Mouse (Mus musculus) kidney, postnatal 0 days (tissue): Measurements from ENCODE around the gene Gm9747. TPM values are rescaled to one million over a fixed set of nuclear protein-coding genes. Genes with fewer than 3 reads are reported as not detected.

Source experiments
- ATAC-seq: fragments of 200-750 bp; cut with Nextera tagmentation; replicated peaks from 2 replicates; pipeline ENCODE4 v1.8.0; 2017; ENCODE audit warnings: low read depth, moderate number of reproducible peaks, moderate TSS enrichment, moderate library complexity; ENCODE audit not compliant: low FRiP score
- DNase-seq: peaks from one replicate; pipeline ENCODE4 v3.0.0-alpha.2; 2016; ENCODE audit warnings: low spot score
- H3K27ac ChIP-seq: fragments of 300-500 bp; sonication (generic); 2 replicates; pipeline ENCODE4 v1.5.1; 2014; ENCODE audit warnings: mild to moderate bottlenecking
- H3K27me3 ChIP-seq: fragments of 300-500 bp; sonication (generic); 2 replicates; pipeline ENCODE4 v1.6.1; 2014; ENCODE audit warnings: low read length, mixed read lengths; ENCODE audit not compliant: insufficient read depth
- H3K36me3 ChIP-seq: fragments of 300-500 bp; sonication (generic); 2 replicates; pipeline ENCODE4 v1.6.1; 2014; ENCODE audit warnings: low read length, mixed read lengths; ENCODE audit not compliant: insufficient read depth
- H3K4me1 ChIP-seq: fragments of 300-500 bp; sonication (generic); replicated peaks from 2 replicates; pipeline ENCODE4 v1.6.1; 2014; ENCODE audit warnings: antibody characterized with exemption, low read length, mixed read lengths; ENCODE audit not compliant: insufficient read depth
- H3K4me2 ChIP-seq: fragments of 300-500 bp; sonication (generic); 2 replicates; pipeline ENCODE4 v1.6.1; 2014; ENCODE audit warnings: mild to moderate bottlenecking, low read length, moderate library complexity, mixed read lengths
- H3K4me3 ChIP-seq: fragments of 300-500 bp; sonication (generic); replicated peaks from 2 replicates; pipeline ENCODE4 v1.5.1; 2014; ENCODE audit warnings: low read depth, low read length
- H3K9ac ChIP-seq: fragments of 300-500 bp; sonication (generic); 2 replicates; pipeline ENCODE4 v1.6.1; 2014; ENCODE audit warnings: low read depth, low read length
- H3K9me3 ChIP-seq: fragments of 300-500 bp; sonication (generic); replicated peaks from 2 replicates; pipeline ENCODE4 v1.6.1; 2016; ENCODE audit warnings: low read length, inconsistent platforms, mixed read lengths
- CTCF ChIP-seq: IDR thresholded peaks from 2 replicates; pipeline ENCODE4 v1.5.1; 2016; ENCODE audit warnings: antibody characterized with exemption, low read depth, mild to moderate bottlenecking, moderate library complexity
- WGBS: fragments of 180-500 bp; shearing (Covaris S2); extraction: QIAGEN DNeasy Blood & Tissue Kit; methylation state at CpG from one replicate; pipeline ENCODE4 v1.1.7; 2014; 5-methylcytosine and 5-hydroxymethylcytosine counted together
- polyA plus RNA-seq: library from polyadenylated mRNA; unstranded; fragments of >200 nt; fragmentation: Nextera tagmentation; extraction: Ambion mirVana; gene quantifications from 2 replicates; pipeline ENCODE4 v1.2.1, GENCODE M21; 2015

Gm9747 gene
- 10.8 and 11.1 TPM in 2 replicates for polyA plus RNA-seq

DNA sequence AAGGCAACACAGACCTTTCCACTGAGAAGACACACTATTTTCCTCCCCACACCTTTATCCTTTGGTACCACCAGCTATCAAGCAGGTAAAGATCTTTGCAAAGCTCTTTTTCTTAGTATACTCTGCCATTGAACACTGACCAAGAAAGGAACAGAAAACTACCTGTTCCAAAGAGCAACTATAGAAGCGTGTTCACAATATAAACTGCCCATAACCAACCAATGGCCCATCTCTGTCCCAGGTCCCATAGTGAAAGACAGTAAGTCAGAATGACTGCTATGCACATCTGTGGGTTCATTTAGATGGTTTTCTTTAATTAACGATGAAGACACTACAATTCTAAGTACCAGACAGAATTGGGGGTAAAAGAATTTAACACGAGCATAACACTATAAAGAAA, at the start of gene Gm9747:
TSS of gene Gm9747 (plus strand) at position 301 of the 400 bp plus-strand sequence.
- Histone ChIP-seq H3K4me1 (no peaks in the 10 kb centered on the region), H3K9me3 (no peaks in the 10 kb centered on the region), H3K27me3 (no peaks in the 10 kb centered on the region), H3K4me2 (no peak within 1 kb of the TSS), H3K27ac (no peak within 1 kb of the TSS), H3K36me3 (peaks cover 4% of the 10 kb centered on the region; the same call in 1 of the 2 replicates), H3K9ac (no peak within 1 kb of the TSS), H3K4me3 (no peak within 1 kb of the TSS)
- ATAC-seq (no peak), DNase-seq (no peak)
- TF ChIP-seq CTCF: no peak
- 96% methylated on average over 3 of the region's 3 CpGs for WGBS

DNA sequence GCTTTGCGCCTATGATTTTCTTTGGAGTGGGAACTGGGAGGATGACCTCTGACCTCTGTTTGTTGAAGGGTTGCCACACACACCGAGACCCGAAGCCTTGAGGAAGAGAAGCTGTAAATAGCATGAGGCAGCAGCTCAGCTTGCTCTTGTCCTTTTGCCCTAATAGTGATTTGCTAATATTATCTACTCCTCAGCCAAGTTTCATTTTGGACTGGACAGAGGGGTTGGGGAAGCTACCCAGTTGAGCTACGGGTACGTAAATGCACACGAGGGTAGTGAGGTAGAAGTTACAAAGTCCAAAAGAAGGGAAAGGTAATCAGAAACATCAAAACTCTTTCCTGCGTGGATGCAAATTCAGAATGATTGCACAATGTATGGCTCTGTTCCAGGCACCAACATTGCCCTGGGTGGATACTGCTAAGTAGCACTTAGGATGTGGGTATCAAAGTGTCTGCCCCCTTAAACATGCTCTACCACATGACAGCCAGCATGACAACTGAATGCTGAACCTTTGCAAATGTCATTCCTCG, 48.9 kb upstream of the Gm9747 start:
- DNase-seq (no peak), ATAC-seq (no peak)
- no peak overlapping the region for H3K4me2 ChIP-seq

DNA sequence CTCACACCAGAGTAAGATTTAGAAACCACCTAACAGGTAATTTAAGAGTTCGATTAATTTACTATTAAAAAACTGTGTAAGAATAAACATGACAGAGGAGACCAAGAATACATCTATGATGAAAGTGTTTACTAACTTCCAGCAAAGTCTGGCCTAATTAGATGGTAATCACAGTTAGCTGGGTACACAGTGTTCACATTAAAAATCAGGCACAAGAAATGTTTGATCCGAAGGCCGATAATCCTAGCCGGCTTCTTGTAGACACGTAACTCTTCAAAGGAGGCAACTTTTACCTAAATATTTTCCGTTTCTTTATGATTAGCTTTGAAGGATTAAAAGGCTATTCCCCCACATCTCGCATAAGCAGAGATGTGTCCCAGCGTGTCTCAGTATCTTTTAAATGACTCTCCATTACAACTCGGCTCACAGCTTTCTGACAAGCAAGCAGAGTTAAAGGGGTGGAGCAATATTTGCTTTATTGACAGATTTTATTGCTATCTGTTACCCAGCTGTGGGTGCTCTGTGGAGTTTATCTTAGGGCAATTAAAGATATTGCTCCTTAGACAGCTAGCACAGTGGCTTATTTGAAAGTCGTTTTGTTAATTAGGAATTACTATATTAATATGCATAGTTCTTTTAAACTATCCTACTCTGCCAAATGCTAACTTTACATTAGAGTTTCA, 44.2 kb upstream of the Gm9747 start:
- no peaks in the 10 kb centered on the region for H3K27me3 ChIP-seq
- ATAC-seq (no peak), DNase-seq (no peak)
- H3K36me3 ChIP-seq: no peaks in the 10 kb centered on the region
- H3K4me2 ChIP-seq: no peak overlapping the region
- no peak overlapping the region for H3K4me3 ChIP-seq
- no peak overlapping the region for H3K27ac ChIP-seq
- no peaks in the 10 kb centered on the region for H3K4me1 ChIP-seq
- 70% methylated on average over 10 of the region's 10 CpGs for WGBS
- no peak overlapping the region for H3K9ac ChIP-seq
- no peak for TF ChIP-seq CTCF
- no peaks in the 10 kb centered on the region for H3K9me3 ChIP-seq

More for the DNA sequence above, 48.9 kb upstream of the Gm9747 start:
- H3K4me1 ChIP-seq: no peaks in the 10 kb centered on the region
- H3K36me3 ChIP-seq: no peaks in the 10 kb centered on the region
- no peak overlapping the region for H3K9ac ChIP-seq
- TF ChIP-seq CTCF: no peak
- no peak overlapping the region for H3K27ac ChIP-seq
- H3K4me3 ChIP-seq: no peak overlapping the region
- no peaks in the 10 kb centered on the region for H3K27me3 ChIP-seq
- WGBS: 70% methylated on average over 8 of the region's 8 CpGs
- no peaks in the 10 kb centered on the region for H3K9me3 ChIP-seq

DNA sequence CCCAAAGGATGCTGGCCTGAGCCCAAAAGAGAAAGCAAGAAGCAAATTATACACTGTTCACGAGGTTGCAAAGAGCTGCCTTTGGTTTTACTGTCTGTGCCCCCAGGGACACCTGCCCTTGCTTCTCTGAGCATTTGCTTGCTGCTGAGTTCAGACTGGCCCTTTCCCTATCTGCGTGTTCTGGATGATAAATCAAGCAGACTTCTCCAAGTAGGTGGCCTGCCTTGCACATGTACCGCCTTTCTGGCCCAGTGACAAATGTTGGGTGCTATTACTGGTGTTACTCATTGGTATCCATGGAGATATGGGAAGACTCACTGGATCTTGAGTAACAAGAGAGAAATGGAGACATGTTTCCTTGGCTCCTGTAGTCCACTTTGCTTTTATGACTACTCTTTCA, 43.4 kb upstream of the Gm9747 start:
- Histone ChIP-seq H3K9ac (no peak overlapping the region), H3K27ac (no peak overlapping the region), H3K9me3 (no peaks in the 10 kb centered on the region), H3K4me2 (no peak overlapping the region), H3K27me3 (no peaks in the 10 kb centered on the region), H3K4me3 (no peak overlapping the region), H3K4me1 (no peaks in the 10 kb centered on the region), H3K36me3 (no peaks in the 10 kb centered on the region)
- ATAC-seq: no peak
- TF ChIP-seq CTCF: no peak
- WGBS: 17% methylated on average over 3 of the region's 3 CpGs
- DNase-seq: peak; percentile 31

DNA sequence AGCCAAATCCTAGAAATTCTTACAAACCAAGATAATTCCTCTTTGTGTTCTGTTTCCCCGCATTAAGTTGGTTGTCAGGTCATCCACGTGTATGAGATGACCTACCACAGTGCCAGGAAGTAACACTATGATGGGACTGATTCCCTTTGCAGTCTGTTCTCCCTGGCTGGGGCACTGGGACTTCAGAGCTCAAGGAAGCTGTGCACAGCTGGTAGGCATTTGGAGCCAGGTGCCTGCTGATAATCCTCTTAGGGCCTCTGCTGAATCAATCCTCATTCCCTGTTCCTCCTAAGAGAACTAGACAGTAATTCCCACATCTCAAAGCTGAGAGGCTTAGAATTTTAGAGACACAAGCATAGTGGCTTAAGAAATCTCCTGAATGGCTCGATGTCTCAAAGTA, 41.3 kb upstream of the Gm9747 start:
- ATAC-seq (no peak), DNase-seq (no peak)
- Histone ChIP-seq H3K4me1 (no peaks in the 10 kb centered on the region), H3K4me2 (no peak overlapping the region), H3K9me3 (no peaks in the 10 kb centered on the region), H3K27me3 (no peaks in the 10 kb centered on the region), H3K36me3 (no peaks in the 10 kb centered on the region), H3K27ac (no peak overlapping the region), H3K9ac (no peak overlapping the region), H3K4me3 (no peak overlapping the region)
- WGBS: 69% methylated on average over 3 of the region's 3 CpGs
- no peak for TF ChIP-seq CTCF

DNA sequence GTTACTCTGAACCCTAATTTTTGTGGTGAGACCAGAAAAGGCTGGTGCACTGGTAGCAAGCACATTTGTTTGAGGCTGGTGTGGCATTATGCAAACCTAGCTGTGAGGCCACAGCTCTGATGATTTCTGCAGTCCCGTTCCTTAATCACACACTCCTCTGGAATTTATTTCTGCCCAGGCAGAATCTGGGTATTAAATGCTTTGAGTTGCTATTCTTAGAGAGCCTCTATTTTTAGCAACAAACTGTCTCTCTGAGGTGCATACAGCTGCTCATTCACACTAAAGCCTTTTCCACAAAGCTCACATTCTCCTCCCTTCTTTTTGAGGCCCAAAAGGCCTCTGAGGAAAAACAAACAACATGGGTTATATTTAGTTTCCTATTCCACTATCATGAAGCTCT, 33.0 kb upstream of the Gm9747 start:
- no peaks in the 10 kb centered on the region for H3K9me3 ChIP-seq
- H3K36me3 ChIP-seq: no peaks in the 10 kb centered on the region
- no peak overlapping the region; the same call in 1 of the 2 replicates for H3K27ac ChIP-seq
- no peak for ATAC-seq
- H3K9ac ChIP-seq: no peak overlapping the region
- no peak overlapping the region for H3K4me3 ChIP-seq
- DNase-seq: peak; percentile 77
- no peak for TF ChIP-seq CTCF
- no peaks in the 10 kb centered on the region for H3K27me3 ChIP-seq
- H3K4me1 ChIP-seq: no peaks in the 10 kb centered on the region
- no peak overlapping the region for H3K4me2 ChIP-seq
- 16% methylated on average over 1 of the region's 1 CpGs for WGBS

DNA sequence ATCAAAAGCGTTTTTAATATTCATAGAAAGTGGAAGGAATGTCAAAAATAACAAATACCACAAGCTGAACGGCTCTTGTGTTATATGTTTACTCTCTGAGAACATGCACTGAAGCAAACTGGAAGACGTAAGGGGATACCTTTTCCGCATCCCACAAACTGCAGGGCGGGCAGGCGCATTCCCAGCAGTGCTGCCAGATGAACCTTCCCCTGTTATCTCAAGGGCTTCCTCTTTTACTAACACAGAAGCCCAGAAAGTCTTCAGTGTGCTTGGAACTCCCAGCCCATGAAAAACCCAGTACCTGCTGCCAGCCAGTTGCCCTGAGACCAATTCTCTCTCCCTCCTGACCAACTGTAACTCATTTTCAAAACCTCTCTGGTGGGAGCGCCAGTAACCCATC, 32.3 kb upstream of the Gm9747 start:
- DNase-seq: peak; percentile 58
- Histone ChIP-seq H3K9ac (no peak overlapping the region), H3K4me1 (no peaks in the 10 kb centered on the region), H3K27ac (no peak overlapping the region), H3K36me3 (no peaks in the 10 kb centered on the region), H3K27me3 (no peaks in the 10 kb centered on the region), H3K9me3 (no peaks in the 10 kb centered on the region), H3K4me3 (no peak overlapping the region), H3K4me2 (no peak overlapping the region)
- no peak for TF ChIP-seq CTCF
- WGBS: 40% methylated on average over 7 of the region's 7 CpGs
- no peak for ATAC-seq
